Mouse (Mus musculus): Measurements from ENCODE around the gene Dhrs4. TPM values are rescaled to one million over a fixed set of nuclear protein-coding genes. Genes with fewer than 3 reads are reported as not detected.
A peak's percentile ranks its signal among the peaks of the same experiment; 100 is the strongest.

Dhrs4 gene
- polyA plus RNA-seq (2015; fragmentation: Nextera tagmentation; extraction: Ambion mirVana): 20.8 and 21.6 TPM in 2 replicates

DNA sequence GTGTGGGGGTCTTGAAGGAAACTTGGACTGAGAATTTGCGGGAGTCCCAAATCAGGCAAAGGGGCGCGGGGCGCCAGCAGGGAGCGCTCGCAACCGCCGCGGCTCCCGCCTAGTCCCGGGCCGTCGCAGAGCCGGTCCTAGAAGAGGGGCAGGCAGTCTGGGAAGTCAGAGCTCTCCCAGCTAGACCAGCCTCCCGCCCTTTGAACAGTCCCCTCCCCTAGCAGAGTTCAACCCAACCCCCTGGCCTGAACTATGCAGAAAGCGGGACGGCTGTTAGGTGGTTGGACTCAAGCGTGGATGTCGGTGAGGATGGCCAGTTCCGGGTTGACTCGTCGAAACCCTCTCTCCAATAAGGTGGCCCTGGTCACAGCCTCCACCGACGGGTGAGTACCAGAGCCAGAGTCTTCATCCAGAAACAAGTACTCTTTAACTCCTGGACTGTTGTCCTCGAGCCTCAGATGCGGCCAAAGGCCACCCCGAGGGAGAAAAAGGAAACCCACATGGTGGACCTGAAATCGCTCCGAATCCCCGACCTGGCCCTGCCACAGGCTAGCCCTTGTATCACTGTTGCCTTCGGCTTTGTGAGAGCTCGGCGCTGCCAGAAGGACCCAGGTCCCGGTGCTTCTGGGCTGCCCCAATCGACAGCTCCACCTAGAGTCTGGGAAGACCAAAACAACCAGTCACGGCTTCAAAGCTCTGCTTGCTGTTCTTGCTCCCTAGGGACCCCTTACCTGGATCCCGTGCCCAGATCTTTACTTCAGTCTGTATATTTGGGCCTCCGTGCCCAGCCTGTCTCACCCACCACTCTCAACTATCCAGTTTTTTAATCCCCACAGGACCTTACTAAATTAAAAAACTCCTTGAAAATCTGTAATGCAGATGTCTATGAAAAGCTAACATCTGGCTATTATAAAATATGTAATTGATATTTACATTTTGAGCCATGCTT lies at the start of gene Dhrs4:
Gene Dhrs4 (plus strand): TSS at position 108 of the 949 bp plus-strand sequence.
- peak within 1 kb of the TSS; percentile 25 for H3K9ac ChIP-seq
- no peaks in the 10 kb centered on the region for H3K4me1 ChIP-seq
- no peaks in the 10 kb centered on the region for H3K36me3 ChIP-seq (replicated peaks)
- H3K27me3 ChIP-seq (replicated peaks): no peaks in the 10 kb centered on the region
- H3K4me2 ChIP-seq: peak within 1 kb of the TSS; percentile 54
- no peak within 1 kb of the TSS for H3K27ac ChIP-seq
- H3K9me3 ChIP-seq: no peaks in the 10 kb centered on the region
- peak within 1 kb of the TSS; percentile 40 for H3K4me3 ChIP-seq
- ATAC-seq (replicated peaks): peak; percentile 90
- 1% methylated on average over 38 of the region's 38 CpGs for WGBS

DNA sequence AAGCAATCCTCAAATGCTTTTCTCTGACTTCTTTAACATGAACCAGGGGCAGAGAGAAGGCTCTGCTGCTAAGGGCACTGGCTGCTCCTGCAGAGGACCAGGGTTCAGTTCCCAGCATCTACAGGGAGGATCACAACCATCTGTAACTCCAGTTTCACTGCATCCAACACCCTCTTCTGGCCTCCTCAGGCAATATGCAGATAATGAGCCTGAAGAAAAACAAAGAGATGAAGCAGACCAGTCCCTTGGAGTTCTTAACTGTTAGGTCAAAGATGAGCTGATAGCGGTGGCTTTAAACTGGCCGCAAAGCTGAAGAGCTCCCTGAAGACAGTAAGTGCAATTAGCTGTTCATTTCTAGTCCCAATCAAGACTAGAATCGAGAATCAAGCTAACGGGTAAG lies 48.3 kb upstream of the Dhrs4 start:
- Histone ChIP-seq H3K4me3 (no peak overlapping the region), H3K4me2 (no peak overlapping the region), H3K27ac (no peak overlapping the region), H3K27me3 (replicated peaks) (no peaks in the 10 kb centered on the region), H3K4me1 (no peaks in the 10 kb centered on the region), H3K36me3 (replicated peaks) (no peaks in the 10 kb centered on the region), H3K9ac (no peak overlapping the region), H3K9me3 (no peaks in the 10 kb centered on the region)
- WGBS: 92% methylated on average over 4 of the region's 4 CpGs
- ATAC-seq (replicated peaks): no peak

DNA sequence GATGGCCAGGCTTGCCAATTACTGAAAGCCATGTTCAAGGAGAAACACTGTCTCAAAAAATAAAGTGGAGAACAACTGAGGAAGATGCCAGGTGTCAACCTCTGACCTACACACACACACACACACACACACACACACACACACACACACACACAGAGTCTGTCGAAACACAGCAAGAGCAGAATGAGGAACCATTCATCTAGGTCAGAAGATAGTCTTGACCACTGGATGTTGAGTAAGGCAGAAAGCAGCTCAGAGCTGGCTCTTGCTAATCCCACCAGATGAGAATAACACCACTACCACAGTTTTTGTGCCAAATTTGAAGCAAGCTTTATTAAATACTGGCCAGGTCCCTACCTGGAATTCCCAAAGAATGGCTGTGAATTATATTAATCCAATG lies 45.5 kb upstream of the Dhrs4 start:
- H3K27ac ChIP-seq: no peak overlapping the region
- H3K9me3 ChIP-seq: no peaks in the 10 kb centered on the region
- H3K27me3 ChIP-seq (replicated peaks): no peaks in the 10 kb centered on the region
- H3K4me1 ChIP-seq: no peaks in the 10 kb centered on the region
- 100% methylated on average over 1 of the region's 1 CpGs for WGBS
- no peak overlapping the region for H3K4me3 ChIP-seq
- H3K9ac ChIP-seq: no peak overlapping the region
- no peak overlapping the region for H3K4me2 ChIP-seq
- H3K36me3 ChIP-seq (replicated peaks): no peaks in the 10 kb centered on the region
- ATAC-seq (replicated peaks): no peak

DNA sequence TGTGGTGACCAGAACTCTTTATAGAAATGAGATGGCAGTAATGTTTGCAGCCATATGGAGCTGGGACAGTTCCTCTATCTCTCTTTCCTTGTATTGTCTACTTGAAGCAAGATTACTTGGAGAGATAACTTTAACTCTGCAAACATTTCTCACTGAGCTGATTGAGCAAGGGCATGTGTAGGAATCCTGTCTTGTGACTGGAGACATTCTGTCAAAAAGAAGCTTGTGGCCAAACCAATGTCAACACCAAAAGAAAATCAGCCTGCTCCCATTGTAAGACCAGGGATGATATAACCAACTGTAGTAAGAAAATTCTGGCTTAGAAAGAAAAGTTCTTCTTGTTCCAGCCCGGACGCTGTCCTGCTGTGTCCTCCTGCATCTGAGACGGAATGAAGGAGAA lies 43.7 kb upstream of the Dhrs4 start:
- H3K4me2 ChIP-seq: no peak overlapping the region
- H3K27me3 ChIP-seq (replicated peaks): no peaks in the 10 kb centered on the region
- WGBS: 84% methylated on average over 3 of the region's 3 CpGs
- no peaks in the 10 kb centered on the region for H3K9me3 ChIP-seq
- H3K27ac ChIP-seq: no peak overlapping the region
- H3K4me1 ChIP-seq: peaks cover 3% of the 10 kb centered on the region; the same call in 1 of the 2 replicates
- no peaks in the 10 kb centered on the region for H3K36me3 ChIP-seq (replicated peaks)
- no peak overlapping the region for H3K9ac ChIP-seq
- no peak overlapping the region for H3K4me3 ChIP-seq
- ATAC-seq (replicated peaks): no peak

DNA sequence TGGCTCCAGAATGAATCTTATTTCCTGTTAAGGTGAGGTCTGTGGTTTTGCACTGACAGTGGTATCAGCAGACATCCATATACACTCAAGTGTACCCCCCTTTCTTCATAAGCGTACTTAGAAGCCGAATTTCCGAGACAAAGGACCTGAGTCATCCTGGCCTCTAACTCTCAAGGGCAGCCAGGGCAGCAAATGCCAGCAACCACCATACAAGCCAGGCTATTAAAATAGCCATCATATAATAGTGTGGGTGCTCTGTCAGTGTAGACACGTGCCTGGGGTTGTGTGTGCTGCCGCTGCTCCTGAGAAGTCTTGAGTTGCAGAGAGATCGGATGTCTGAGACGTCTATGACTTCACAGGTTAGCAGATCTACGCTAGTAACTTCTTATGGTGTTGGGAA lies 41.4 kb upstream of the Dhrs4 start:
- Histone ChIP-seq H3K27me3 (replicated peaks) (no peaks in the 10 kb centered on the region), H3K9me3 (no peaks in the 10 kb centered on the region), H3K4me1 (peaks cover 3% of the 10 kb centered on the region; the same call in 1 of the 2 replicates), H3K4me3 (no peak overlapping the region), H3K27ac (no peak overlapping the region), H3K36me3 (replicated peaks) (no peaks in the 10 kb centered on the region), H3K9ac (no peak overlapping the region), H3K4me2 (no peak overlapping the region)
- ATAC-seq (replicated peaks): no peak
- 86% methylated on average over 8 of the region's 8 CpGs for WGBS

DNA sequence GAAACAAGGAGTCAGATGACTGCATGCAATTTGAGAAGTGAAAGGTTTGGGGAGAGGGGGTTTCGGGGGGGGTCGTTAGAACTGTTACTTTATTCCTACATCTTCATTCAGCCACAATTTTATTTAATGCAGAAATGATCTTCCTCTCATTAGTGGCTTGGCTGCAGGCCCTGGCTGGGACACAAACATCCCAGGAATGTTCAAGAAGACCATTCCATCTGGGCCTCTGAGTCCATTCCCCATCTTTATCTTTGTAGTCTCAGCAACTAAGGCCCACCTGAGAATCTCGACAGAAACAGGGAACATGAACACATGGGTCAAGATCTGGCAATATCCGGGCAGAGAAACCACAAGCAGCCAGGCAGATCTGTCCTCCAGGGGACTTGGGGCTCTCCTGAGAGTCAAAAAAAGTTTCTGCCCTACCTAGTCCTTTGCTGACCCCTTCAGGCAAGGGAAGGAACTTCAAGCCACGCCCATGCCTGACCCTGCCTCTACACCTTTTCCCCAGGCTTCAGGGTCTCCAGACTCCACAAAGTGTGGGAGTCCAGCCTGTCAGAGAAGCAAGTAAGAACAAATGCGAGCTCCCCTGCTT lies 40.3 kb upstream of the Dhrs4 start:
- H3K9me3 ChIP-seq: no peaks in the 10 kb centered on the region

DNA sequence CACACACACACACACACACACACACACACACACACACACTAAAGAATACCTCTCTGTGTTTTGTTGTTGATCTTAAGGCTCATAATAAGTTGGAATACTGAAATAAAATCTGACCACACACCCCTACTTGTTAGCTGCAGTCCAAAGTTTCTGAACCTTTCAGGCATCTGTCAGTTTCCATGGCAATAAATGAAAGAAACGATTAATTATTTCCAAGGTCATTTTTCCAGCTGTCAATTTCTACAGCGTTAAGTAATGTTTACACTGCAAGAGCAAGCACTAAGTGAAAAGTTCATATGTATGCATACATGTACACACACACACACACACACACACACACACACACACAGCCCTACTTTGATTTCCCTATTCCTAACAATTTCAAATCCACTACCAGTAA lies 20.9 kb upstream of the Dhrs4 start:
- no peaks in the 10 kb centered on the region for H3K27me3 ChIP-seq (replicated peaks)
- H3K4me3 ChIP-seq: no peak overlapping the region
- no peak overlapping the region for H3K27ac ChIP-seq
- WGBS: 77% methylated on average over 2 of the region's 2 CpGs
- H3K4me2 ChIP-seq: no peak overlapping the region
- H3K9me3 ChIP-seq: no peaks in the 10 kb centered on the region
- no peaks in the 10 kb centered on the region for H3K36me3 ChIP-seq (replicated peaks)
- ATAC-seq (replicated peaks): no peak
- H3K4me1 ChIP-seq: no peaks in the 10 kb centered on the region
- no peak overlapping the region for H3K9ac ChIP-seq

More for the DNA sequence above, 40.3 kb upstream of the Dhrs4 start:
- no peak overlapping the region for H3K9ac ChIP-seq
- H3K4me2 ChIP-seq: no peak overlapping the region
- peaks cover 3% of the 10 kb centered on the region; the same call in 1 of the 2 replicates for H3K4me1 ChIP-seq
- no peaks in the 10 kb centered on the region for H3K36me3 ChIP-seq (replicated peaks)
- ATAC-seq (replicated peaks): no peak
- 39% methylated on average over 6 of the region's 6 CpGs for WGBS
- no peak overlapping the region for H3K27ac ChIP-seq
- no peaks in the 10 kb centered on the region for H3K27me3 ChIP-seq (replicated peaks)
- H3K4me3 ChIP-seq: no peak overlapping the region

DNA sequence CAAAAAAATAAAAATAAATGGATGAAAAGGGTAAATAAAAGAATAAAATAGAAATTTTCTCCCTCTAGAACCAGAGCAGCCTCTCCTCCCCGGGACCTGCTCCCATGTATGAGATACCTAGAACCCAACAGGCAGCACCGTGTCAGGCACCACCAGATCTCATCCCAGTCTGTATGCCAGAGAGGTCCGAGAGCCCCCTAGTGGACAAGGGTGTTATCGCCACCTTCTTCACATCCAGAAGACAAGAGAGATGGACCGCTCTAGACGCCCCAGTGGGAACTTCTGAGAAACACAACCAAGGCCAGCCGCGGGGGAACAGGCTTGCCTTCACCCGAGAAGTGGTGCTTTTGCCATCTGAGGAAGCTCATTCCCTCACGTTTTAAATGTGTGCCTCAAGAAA lies 20.3 kb upstream of the Dhrs4 start:
- ATAC-seq (replicated peaks): no peak
- Histone ChIP-seq H3K27ac (no peak overlapping the region), H3K4me1 (no peaks in the 10 kb centered on the region), H3K9me3 (no peaks in the 10 kb centered on the region), H3K4me2 (no peak overlapping the region), H3K27me3 (replicated peaks) (no peaks in the 10 kb centered on the region), H3K36me3 (replicated peaks) (no peaks in the 10 kb centered on the region), H3K9ac (no peak overlapping the region), H3K4me3 (no peak overlapping the region)
- 24% methylated on average over 10 of the region's 10 CpGs for WGBS

DNA sequence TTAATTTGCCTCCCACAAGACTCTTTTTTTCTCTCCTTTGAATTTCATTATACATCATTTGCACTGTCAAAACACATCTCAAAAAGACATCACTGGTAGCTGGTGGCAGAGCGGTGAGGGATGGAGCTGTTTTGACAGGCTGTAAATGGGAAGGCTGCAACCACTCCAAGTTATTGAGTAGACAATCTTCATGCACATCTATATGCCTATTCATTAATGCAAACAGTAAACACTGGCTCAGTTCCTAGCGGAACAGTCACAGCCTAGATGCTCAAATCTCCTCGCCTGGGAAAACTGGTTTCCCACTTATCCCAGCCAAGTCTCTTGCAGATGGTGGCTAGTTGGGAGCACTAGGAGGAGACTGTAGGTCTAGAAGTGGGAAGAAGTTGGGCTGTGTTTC lies 19.8 kb upstream of the Dhrs4 start:
- no peak overlapping the region for H3K9ac ChIP-seq
- H3K27me3 ChIP-seq (replicated peaks): no peaks in the 10 kb centered on the region
- no peak for ATAC-seq (replicated peaks)
- H3K4me2 ChIP-seq: no peak overlapping the region
- H3K27ac ChIP-seq: no peak overlapping the region
- no peaks in the 10 kb centered on the region for H3K36me3 ChIP-seq (replicated peaks)
- H3K4me1 ChIP-seq: no peaks in the 10 kb centered on the region
- H3K9me3 ChIP-seq: no peaks in the 10 kb centered on the region
- no peak overlapping the region for H3K4me3 ChIP-seq
- WGBS: 84% methylated on average over 3 of the region's 3 CpGs

DNA sequence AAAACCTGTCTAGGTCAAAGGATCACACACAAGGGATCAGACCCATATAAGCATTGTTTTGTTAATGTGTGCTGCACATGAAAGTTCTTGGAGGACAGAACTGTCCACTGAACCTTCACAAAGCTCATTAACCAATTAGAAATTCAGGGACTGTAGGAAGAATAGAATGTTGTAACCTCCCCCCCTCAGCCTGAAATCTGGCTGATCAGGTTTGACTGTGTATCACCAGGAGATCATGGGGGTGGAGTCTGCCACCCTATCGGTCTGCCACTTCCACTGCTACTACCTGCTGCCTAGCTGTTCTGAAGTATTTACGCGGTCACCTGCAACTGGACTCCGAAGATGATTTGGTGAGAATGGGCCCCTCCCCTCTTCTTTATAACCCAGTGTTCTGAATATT lies 18.8 kb upstream of the Dhrs4 start:
- 76% methylated on average over 4 of the region's 4 CpGs for WGBS
- Histone ChIP-seq H3K4me2 (no peak overlapping the region), H3K36me3 (replicated peaks) (no peaks in the 10 kb centered on the region), H3K9me3 (no peaks in the 10 kb centered on the region), H3K9ac (no peak overlapping the region), H3K4me1 (no peaks in the 10 kb centered on the region), H3K27ac (no peak overlapping the region), H3K27me3 (replicated peaks) (no peaks in the 10 kb centered on the region), H3K4me3 (no peak overlapping the region)
- ATAC-seq (replicated peaks): no peak

DNA sequence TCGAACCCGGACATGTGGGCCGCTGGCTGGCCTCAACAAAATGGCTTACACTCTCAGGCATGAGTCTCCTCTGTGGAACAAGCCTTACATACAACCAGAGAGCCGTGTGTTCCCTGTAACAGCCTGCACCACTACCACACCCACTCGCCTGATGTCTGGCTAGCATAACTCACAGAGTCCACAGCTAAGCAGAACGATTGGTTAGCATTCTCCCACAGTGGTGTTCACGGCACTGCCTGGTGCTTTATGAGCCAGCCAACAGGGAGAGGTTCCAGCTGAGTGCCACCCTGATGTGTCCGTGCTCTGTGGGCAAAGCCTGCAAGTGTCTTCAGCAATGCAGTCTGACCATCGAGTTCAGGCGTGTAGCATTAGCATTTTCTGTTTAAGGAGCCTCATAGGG lies 18.3 kb upstream of the Dhrs4 start:
- H3K27ac ChIP-seq: no peak overlapping the region
- H3K9me3 ChIP-seq: no peaks in the 10 kb centered on the region
- no peak for ATAC-seq (replicated peaks)
- no peaks in the 10 kb centered on the region for H3K36me3 ChIP-seq (replicated peaks)
- no peak overlapping the region for H3K4me3 ChIP-seq
- no peak overlapping the region for H3K4me2 ChIP-seq
- 79% methylated on average over 10 of the region's 10 CpGs for WGBS
- no peaks in the 10 kb centered on the region for H3K4me1 ChIP-seq
- no peaks in the 10 kb centered on the region for H3K27me3 ChIP-seq (replicated peaks)
- H3K9ac ChIP-seq: no peak overlapping the region

DNA sequence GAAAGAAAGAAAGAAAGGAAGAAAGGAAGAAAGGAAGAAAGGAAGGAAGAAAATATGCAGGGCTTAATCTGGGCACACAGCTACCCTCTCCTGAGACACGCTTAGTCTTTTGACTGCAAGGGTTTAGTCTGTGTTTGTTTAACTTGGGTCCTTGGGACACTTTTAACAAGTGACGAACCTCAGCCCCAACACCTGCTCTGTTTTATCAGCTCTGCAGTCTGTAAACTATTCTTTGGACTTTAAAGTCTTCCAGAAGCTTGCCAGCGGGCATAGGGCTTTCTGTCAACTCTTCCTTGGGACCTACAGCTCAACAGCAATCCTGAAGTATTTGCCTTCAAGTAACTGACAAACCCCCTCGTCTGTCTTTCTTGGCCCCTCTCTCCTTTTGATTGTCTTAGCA lies 16.8 kb upstream of the Dhrs4 start:
- ATAC-seq (replicated peaks): no peak
- Histone ChIP-seq H3K36me3 (replicated peaks) (no peaks in the 10 kb centered on the region), H3K4me2 (no peak overlapping the region), H3K27me3 (replicated peaks) (no peaks in the 10 kb centered on the region), H3K9me3 (no peaks in the 10 kb centered on the region), H3K9ac (no peak overlapping the region), H3K4me1 (no peaks in the 10 kb centered on the region), H3K4me3 (no peak overlapping the region), H3K27ac (no peak overlapping the region)
- WGBS: 71% methylated on average over 4 of the region's 4 CpGs

DNA sequence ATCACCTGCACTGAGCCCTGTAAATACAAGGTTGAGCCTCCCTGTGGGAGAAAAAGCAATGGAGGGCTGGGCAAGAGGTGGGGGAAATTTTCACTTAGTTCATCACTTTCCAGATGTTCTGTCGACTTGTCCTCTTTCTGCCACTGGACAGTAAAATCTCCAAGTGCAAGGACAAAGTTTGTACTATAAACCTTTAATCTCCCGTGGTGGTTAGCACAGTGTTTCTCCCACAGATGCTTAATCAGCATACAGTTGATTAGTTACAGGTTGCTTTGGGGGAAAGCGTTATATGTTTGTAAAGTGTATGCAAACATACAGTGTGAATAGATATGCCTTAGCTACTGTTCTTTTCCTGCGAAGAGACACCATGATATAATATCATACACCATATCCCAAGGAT lies 12.1 kb upstream of the Dhrs4 start:
- no peaks in the 10 kb centered on the region for H3K4me1 ChIP-seq
- H3K27ac ChIP-seq: no peak overlapping the region
- H3K9ac ChIP-seq: no peak overlapping the region
- H3K4me2 ChIP-seq: no peak overlapping the region
- no peaks in the 10 kb centered on the region for H3K27me3 ChIP-seq (replicated peaks)
- no peak overlapping the region for H3K4me3 ChIP-seq
- ATAC-seq (replicated peaks): no peak
- H3K36me3 ChIP-seq (replicated peaks): no peaks in the 10 kb centered on the region
- H3K9me3 ChIP-seq: no peaks in the 10 kb centered on the region
- 85% methylated on average over 4 of the region's 4 CpGs for WGBS

Data from midbrain, embryonic 15.5 days (tissue).